Mouse (Mus musculus) retina, embryonic 14.5 days (tissue): ENCODE measurements around the gene Gramd4.

Source experiments
- DNase-seq: peaks from one replicate; pipeline ENCODE4 v3.0.0-alpha.2; 2015; ENCODE audit warnings: low spot score

Gramd4 gene

DNA sequence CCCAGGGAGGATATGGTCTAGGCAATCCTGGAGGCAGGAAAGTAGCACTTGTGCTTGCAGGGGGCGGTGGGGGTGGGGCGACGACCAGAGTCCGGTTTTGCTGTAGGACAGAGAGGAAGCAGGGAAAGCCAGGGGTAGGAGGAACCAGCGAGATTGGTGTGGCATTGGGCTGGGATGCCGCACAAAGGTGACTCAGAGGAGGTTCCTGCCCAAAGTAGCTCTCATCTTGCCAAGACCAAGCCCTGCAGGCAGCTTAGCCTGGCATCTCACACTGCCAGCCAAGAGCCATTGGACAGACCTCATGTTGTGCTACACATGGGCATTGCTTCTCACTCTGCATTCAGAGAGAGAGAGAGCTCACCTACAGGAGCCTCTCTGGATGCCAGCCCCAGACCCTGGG lies at the start of gene Gramd4:
Gramd4 (plus strand) TSS at position 283 of the 400 bp plus-strand sequence.
- DNase-seq = no peak

DNA sequence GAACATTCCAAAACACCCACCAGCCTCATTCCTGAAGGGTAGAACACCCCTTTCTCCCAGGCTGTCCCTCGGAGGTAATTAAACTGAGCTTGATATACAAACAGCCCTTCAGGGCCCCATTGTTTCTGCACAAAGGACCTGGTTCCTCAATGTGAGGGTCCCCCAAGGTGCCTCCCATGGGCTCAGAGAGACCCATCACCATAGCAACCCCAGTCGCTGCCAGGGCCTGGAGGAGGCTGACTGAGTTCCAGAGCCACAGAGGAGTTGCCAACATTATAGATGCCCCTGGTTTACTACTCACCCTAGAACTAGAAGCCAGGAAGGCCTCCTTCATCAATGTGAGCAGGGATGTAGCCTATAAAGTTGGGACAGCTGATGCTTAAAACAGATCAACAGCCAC lies 44.4 kb upstream of the Gramd4 start:
- DNase-seq = peak; percentile 51

DNA sequence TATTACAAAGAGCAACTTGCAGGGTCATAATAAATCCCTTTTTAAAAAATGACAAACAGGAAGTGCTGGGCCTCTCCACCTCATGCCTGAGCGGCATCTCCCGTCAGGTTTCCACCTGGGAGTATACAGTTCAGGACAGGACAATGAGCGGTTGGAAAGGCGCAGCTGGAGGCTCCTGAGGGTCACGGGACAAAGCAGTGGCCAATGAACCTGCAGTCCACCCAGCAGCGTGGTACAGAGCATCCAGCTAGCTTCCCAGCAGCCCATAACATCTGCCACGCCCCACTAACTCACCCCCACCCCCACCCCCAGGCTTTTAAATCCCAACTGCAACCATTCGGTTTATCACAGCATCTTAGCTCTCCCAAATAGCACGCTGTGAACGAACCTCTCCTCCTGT lies 43.8 kb upstream of the Gramd4 start:
- DNase-seq = no peak

DNA sequence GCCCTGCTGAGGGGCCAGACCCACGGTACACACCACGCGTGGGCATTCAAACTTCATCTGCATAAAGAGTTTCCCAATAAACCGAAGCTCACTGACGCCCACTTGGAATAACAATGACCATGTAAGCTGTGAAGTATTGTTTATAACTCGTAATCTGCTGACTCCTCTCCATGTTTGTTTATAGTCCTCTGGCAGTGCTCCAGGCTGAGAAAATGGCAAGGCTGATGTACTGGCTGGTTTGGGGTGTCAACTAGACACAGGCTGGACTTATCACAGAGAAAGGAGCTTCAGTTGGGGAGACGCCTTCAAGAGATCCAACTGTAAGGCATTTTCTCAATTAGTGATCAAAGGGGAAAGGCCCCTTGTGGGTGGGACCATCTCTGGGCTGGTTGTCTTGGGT lies 42.5 kb upstream of the Gramd4 start:
- no peak for DNase-seq

DNA sequence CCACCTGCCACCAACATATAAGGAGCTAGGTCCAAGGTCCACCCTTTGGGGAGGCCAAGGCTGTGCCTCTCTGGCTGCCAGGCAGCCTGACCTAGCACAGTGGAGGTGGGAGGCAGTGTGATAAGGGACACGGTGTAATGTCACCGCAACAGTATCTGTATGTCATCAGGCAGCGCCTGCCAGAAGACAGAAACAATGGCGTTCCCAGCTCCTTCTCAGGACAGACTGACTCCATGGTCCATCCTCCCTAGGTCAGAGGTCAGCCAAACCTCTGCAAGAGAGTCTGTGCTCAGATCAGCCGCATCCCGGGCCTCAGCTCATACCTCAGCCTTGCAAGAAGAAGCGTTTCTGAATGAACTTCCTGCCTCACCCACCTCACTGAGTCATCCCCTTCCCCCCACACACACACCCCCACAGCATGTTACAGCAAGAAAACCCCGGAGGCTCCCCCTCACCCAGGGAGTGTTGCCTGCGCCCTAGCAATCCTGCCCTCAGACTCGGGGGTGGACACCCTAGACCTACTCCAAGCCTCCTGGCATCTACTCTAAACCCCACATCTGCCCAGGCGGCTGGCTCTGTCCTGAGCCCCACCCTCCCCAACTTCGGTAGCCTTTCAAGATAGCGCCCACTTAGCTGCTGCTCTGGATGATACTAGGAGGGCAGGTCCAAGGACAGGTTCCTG lies 41.5 kb upstream of the Gramd4 start:
- no peak for DNase-seq

DNA sequence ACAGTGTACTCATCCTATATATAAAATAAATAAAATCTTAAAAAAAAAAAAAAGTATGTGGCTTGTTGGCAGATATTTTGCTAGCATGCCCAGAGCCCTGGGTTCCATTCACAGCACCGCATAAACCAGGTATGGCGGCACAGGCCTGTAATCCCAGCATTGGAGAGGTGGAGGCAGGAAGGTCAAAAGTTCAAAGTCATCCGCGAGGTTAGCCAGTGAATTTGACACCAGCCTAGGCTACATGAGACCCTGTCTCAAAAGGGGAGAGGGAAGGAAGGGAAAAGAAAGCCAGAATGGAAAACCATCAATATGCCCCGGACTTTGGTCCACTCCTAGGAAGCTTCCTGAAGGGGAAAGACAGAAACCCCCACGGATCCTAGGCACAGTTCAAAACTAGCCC lies 40.2 kb upstream of the Gramd4 start:
- no peak for DNase-seq

DNA sequence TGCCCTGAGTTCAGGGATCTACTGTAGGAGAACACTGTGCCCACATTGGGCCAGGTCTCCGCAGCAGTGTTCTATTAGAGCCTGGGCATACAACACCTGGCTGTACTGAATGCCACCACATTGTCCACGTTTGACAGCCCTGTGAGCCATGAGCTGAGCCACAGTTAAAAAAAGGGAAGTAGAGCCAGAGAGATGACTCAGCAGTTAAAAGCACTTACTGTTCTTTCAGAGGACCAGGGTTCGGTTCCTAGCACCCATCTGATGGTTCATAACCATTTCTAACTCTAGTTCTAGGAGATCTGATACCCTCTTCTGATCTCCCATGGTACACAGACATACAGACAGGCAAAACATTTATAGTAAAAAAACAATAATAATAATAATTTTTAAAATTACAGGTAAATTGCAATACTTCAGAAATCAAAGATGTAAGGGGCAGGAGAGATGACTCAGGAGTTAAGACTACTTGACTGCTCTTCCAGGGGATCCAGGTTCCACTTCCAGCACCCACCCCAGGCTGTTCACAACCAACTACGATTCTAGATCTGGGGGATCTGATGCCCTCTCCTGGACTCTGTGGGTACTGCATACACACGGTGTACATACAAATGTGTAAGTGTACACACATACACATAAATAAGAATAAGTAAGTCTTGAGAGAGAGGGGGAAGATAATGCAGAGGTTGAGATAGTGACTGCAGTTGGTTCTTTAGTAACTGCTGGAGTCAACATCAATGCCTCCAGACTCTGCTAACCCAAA lies 38.6 kb upstream of the Gramd4 start:
- no peak for DNase-seq

DNA sequence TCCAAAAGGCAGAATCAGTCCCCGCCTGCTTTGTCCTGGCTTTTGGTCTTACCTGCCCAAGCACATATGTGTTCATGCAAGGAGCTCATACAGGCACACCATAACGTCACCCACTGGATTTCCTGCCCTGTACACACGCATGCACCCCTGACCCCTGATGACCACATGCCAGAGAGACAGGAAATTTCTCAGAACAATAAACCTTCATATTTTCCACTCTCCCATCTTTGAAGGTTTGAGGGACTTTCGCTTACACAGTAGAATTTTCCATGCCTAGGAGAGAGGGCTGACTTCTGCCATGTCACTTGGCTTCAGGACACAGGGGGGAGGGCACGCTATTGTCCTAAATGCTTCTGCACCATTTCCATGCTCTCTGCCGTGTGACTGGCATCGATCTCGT lies 37.5 kb upstream of the Gramd4 start:
- DNase-seq = no peak

DNA sequence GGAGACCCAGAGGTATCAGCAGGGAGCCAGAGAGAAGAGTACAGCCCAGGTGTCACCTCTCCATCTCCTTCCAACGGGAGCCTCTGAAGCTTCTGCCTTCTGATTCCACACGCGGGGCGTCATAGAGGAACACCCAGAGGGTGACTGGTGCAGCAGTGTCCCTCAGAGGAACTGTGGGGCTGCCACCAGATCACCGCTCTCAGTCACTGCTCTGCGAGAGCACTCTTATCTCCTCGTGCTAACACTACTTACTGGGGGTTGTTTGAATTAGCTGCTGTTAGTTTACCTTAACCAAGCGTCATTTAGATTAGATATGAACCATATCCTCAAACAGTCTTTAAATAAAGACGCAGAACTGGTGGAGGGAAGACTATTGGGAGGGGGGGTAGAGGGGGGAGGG lies 36.2 kb upstream of the Gramd4 start:
- no peak for DNase-seq

DNA sequence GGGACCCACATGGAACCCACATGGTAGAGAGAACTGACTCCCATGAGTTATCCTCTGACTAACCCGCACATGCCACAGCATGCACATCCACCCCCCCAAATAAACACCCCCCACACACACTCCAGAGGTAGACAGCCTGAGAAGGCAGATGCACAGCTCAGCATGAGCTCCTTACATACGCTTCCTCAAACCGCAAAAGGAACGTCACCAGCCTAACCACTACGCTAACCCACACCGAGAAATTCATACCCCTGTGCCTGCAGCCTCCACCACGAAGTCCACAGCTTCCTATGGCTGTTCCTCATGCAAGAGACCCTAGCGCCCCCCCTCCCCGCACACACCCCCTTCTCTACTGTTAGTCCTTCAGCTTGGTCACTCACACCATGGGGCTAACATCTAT lies 35.5 kb upstream of the Gramd4 start:
- DNase-seq = no peak

DNA sequence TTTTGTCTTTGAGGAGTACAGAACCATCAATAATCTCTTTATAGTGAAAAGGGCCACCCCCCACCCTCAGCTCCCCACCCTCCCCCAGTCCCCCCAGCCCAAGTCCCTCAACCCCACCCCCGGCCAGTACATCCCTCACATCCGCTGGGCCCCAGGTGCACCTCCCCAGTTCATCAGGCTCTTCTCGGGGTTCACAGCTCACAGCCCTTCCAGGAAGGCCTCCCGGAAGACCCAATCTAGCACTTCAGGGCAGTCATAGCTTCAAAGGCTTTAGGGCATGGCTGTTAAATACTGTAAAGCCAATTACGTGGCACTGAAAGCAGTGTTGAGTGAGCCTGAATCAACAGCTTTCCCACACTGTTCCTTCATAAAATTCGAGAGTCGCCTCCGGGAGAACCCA lies 29.6 kb upstream of the Gramd4 start:
- DNase-seq = no peak

DNA sequence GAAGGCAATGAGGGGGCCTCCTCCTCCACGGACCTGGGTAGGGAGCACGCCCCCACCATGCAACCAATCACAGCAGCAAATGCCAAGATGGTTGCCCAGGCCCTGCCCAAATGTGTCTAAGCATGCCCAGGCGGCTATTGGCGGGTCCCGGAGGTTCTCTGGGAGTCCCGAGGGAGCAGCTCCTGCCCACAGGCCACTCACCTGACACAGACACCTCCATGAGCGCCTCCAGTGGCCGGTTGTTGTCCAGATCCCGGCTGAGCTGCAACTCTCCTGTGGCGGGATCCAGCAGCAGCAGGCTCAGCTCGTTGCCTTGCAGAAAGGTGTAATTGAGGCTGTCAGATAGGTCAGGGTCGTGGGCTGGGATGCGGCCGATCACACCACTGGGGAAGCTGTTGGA lies 27.5 kb upstream of the Gramd4 start:
- no peak for DNase-seq

DNA sequence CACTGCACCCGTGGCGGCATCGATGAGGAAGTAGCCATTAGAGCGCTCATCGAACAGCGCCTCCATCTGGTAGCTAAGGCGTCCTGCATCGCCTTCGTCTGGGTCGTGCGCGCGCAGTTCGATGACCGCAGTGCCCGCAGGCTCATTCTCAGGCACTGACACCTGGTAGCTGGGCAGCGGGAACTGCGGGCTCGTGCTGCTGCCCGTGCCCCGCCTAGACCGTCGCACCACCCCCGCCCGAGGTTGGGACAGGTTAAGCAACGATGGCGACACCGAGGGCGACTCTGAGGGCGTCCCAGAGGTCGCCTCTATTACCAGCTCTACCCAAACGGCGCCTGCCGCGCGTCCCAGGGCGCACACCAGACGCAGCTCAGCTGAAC lies 24.7 kb upstream of the Gramd4 start:
- DNase-seq = peak; percentile 80

DNA sequence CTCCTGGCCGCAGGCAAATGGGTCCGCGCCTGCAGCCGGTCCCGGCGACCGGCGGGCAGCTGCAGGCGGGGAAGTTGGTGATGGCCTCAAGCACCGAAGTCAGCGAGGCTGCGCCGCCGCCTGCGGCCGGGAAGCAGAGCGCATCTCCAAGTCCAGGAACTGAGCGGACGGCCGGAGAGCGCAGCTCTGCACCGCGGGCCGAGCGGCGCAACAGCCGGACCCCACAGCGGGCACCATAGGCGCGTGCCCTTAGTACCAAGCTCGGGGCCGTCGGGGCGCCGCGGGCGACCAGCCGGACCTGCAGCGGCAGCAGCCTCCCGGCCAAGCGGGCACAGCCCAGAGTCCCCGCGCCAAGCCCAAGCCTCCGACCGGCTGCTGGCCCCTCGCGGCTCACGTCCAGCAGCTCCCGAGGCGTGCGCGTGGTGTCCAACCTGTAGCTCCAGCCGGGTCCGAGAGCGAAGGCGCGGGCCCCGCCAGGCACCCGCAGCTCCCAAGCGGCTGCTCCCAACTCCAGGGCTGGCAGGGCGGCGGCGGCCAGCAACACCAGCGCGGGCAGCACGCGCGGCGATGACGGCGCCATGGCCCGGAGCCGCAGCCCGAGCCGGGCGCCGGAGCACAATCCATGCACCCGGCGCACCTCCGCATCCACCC lies 24.2 kb upstream of the Gramd4 start, which contains the start of gene Celsr1:
Celsr1 (minus strand) TSS at position 587 of the 651 bp plus-strand sequence.
- peak; percentile 56 for DNase-seq

DNA sequence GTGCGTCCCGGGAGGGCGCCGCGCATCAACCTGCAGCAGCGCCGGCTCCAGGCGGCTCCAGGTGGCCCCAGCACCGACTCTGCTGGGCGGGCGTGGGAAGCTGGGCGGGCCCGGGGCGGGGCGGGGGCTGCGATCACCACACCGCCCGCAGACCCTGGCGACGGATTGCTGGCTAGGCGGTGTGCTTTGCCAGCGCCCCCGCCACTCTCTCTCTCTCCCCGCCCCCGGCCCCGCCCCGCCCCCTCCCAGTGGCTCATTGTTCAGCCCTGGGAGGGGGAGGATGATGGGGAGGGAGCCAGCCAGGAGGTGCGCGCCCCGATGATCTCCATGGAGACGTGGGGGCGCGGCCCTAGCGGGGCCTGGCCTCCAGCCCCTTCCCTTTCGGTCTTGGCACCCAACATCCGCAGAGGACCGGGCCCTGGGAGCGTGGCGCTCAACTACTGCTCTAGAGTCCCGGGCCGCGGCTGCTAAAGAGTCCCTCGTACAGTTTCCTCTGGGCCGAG lies 23.4 kb upstream of the Gramd4 start:
- DNase-seq = peak; percentile 76

DNA sequence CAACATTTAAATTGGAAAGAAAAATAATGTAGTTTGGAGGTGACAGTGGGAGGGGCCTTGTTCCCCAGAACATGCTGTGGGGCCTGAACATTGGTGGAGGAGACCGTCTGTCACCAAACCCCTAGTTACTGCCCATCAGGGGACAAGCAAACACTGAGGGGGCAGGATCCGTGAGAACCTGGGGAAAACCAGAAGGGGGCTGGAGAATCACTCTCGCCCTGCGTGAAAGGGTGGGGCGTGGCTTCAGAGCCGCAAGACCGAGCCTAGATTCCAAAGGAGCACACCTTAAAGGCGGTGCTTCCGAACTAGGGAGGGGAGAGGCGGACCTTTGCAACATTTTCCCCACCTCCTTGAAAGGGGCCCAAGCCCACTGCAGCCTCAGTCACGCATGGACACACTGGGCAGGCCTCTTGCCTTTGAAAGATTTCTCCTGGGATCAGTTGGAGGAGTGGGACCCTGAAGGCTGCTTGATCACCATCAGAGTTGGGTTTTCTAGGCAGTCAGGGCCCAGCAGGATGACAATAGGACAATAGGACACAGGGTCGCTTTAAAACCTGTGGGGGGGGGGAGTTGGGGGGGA lies 22.6 kb upstream of the Gramd4 start:
- DNase-seq = no peak

DNA sequence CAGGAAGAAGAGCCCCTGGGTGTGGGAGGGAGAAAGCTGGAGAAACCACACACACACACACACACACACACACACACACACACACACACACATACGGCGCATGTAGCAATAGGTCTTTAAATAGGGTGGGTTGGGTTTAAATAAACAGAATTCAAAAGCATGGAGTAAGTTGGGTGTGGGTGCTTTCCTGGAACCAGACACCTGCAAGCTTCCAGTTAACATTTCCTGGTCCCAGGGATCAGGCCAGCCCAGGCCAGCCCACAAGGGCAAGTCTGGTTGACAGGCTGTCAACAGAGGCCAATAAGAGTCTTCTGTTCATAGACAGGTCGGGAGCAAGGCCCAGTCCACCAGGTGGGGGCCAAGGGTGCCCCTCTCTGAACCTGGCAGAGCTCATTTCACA lies 21.6 kb upstream of the Gramd4 start:
- no peak for DNase-seq

DNA sequence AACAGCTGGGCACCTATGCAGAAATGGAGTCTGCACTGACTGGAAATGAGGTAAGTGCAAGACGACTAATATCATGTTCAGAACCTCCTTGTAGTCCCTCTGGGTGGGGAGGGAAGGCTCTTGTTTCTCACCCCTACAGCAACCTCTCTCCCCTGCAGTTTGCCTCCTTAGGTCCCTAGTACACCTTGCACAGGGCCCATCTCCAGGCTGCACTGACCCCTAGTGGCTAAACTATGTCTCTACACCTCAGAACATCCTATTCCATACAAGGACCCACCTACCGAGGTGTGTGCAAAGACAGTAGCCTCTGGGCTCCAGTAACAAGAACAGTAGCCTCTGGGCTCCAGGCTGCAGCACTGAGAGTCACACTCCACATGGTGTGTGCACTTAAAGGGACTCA lies 18.7 kb upstream of the Gramd4 start:
- peak; percentile 89 for DNase-seq

DNA sequence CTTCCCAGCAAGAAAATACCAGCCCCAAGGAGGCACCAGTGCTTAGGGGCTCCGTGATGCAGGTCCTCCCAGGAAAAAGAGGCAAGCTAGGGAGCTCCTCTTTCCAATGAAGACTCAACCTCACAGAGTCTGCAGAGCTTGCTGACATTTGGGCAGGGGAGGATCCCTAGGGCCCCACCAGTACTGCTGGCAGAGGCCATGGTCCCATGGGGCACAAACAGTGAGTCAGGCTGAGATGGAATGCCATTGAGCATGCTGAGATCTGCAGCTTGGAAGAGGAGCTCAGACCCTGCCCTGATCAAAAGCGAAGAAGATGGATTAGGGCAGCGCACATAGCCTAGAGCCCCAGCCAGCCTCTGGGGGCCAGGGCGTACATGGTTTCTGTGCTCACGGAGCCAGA lies 16.1 kb upstream of the Gramd4 start:
- no peak for DNase-seq

DNA sequence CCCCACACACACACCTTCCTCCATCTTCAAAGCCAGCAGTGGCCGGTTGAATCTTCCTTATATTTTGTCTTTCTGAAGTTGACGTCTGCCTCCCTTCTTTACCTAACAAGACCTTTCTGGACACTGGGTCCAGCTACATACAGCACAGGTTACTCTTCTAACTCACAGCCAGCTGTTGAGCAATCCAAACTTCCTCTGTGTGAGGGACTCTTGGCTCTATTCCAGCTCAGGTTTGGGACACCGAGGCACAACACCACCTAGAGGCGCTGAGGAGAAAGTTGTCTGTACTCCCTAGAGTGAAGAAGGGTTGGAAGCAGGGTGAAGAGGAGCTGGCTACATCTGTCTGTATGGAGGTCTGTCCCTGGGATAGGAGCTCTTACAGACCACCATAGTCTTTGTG lies 15.1 kb upstream of the Gramd4 start:
- no peak for DNase-seq

DNA sequence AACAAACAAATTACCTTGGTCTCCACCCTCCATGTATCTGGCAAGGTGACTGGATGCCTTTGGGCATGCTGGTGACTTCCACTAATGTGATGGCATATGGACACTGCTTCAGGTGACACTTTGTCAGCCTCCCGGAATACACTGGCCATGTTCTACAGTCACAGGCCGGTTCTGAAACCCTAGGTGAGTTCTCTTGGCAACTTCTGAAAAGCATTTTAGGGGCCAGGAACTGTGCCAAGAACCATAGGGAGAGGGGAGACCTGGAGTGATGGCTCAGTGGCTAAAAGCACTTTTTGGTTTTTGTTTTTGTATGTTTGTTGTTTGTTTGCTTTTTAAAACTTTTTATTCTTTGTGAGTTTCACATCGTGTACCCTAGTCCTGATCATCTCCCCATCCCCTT lies 8.0 kb upstream of the Gramd4 start:
- no peak for DNase-seq

DNA sequence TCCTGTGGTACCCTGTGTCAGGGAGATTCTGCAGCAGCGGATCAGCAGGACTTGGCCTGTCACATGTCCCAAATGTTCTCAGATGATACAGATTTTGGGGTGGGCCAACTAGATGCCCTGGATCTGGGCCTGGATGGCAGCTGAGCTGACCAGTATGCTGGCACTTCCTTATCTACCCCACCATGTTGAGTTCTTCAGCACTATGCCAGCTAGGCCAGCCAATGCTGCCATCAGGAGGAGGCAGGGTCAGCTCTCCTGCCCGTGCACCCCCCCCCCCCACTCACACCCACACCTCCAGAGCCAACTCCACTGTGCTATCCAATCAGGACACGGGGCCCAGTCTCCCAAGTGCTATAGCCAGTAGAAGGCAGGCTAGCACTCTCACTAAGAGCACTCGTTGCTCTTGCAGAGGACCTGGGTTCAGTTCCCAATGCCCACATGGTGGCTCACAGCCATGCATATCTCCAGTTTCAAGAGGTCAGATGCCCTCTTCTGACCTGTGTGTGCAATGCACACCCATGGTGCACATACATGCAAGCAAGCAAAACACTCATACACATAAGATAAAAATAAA lies 7.2 kb upstream of the Gramd4 start:
- no peak for DNase-seq
